Mouse (Mus musculus): ENCODE data around the gene Kcnn1. TPM values are rescaled to one million over a fixed set of nuclear protein-coding genes. Genes with fewer than 3 reads are reported as not detected.

Gene Kcnn1
- polyA plus RNA-seq, 1 experiment, result 0.99 TPM

DNA sequence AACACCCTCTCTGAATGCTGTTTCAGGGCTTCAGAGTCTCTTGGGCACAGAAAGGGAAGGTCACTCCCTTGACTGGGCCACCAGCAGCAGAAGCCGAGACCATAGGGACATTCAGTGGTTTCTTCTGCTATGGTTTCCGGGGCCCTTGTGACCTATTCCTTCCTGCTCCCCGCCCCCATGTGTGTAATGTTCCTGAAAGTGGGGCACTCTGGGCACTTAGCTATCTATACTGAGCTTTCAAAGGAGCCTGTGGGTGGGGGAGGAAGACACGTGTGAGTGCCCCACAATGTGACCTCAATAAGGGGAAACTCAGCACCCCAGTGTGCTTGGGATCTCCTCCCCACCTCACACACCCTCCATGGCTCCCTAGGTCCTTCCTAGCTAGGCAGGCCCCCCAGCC, 56.5 kb downstream of the Kcnn1 start:
- Histone ChIP-seq H3K4me3 (ENCODE audit: insufficient read depth, low read length) (no peak overlapping the region), H3K27ac (ENCODE audit: insufficient read depth, low read depth, low read length) (peak overlapping the region; percentile 96), H3K4me1 (ENCODE audit: control insufficient read depth, insufficient read depth, low read length) (peaks cover 48% of the 10 kb centered on the region)
- no peak for TF ChIP-seq POLR2A (IDR thresholded peaks at IDR 0.05; ENCODE audit: borderline replicate concordance, low read depth, low read length)
- TF ChIP-seq CTCF (IDR thresholded peaks at IDR 0.05; ENCODE audit: low read depth, low read length), result no peak

DNA sequence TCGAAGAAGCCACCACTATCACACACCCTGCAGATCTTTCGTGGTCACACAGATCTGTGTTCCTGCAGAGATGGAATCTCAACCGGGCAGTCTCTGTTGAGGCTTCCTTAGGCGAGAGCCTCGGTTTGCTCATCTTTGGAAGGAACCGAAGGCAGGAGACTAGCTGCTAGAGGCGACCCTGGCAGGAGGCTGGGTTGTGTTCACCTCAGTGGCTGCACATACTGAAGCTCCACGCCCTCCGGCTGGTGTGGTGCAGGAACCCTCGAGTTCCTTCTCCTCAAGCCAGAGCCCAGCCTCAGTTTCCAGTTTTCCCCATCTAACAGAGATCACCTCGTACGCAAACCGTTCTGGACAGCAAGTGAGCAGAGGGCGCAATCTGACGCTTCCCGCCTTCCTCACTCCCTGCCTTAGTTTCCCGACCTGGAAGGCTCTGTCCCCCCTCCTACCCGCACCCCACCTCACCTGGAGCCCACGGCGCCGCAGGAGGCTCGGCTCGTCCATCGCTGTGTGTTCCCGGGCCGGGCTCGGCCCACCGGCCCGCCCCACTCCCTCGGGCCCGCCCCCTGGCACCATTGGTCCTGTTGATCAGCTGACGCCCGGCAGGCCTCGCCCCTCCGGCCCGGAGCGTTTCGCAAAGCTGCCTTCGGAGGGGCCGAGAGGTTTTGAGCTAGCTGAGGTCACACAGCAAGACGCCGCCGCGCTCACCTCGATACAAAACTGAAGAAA, 58.4 kb downstream of the Kcnn1 start, which contains the start of gene Mast3:
Mast3 (minus strand) TSS at position 574 of the 726 bp plus-strand sequence.
- Histone ChIP-seq H3K4me3 (ENCODE audit: insufficient read depth, low read length) (peak within 1 kb of the TSS; percentile 70), H3K27ac (ENCODE audit: insufficient read depth, low read depth, low read length) (peak within 1 kb of the TSS; percentile 91), H3K4me1 (ENCODE audit: control insufficient read depth, insufficient read depth, low read length) (peaks cover 48% of the 10 kb centered on the region)
- TF ChIP-seq POLR2A (IDR thresholded peaks at IDR 0.05; ENCODE audit: borderline replicate concordance, low read depth, low read length) (no peak), CTCF (IDR thresholded peaks at IDR 0.05; ENCODE audit: low read depth, low read length) (no peak)

DNA sequence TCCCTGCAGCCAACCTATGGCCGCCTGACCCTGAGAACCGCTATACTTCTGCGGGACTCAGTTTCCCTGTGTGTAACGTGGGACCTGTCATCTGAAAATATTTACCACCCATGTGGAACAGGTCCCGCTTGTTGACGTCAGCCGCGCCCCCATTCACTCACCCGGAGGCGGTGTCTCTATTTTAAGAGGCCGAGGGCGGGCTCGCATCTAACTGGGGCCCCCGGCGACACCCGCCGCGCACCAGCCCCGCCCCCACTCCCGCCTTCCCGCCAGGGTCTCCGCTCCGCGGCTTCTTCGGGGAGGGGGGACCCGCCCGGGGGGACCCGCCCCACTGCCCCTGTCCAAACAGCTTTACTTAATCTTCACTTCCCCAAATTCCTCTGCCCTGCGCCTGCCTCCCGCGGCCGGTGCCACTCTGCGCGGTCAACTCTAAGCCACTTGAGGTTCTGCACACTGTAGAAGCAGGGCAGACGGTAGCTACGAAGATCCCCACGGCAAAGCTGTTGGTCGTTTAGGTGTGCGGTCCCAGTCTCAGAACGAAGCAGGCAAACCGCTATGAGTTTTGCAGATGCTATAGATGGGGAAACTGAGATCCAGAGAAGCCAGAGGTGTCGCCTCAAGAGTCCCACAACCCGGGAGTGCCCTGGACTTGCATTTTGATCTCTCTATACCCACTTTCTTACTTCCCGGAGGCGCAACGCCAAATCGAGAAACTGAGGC, 59.1 kb downstream of the Kcnn1 start:
- Histone ChIP-seq H3K4me3 (ENCODE audit: insufficient read depth, low read length) (peak overlapping the region; percentile 70), H3K27ac (ENCODE audit: insufficient read depth, low read depth, low read length) (peak overlapping the region; percentile 79), H3K4me1 (ENCODE audit: control insufficient read depth, insufficient read depth, low read length) (peaks cover 47% of the 10 kb centered on the region)
- TF ChIP-seq CTCF (IDR thresholded peaks at IDR 0.05; ENCODE audit: low read depth, low read length) (no peak), POLR2A (IDR thresholded peaks at IDR 0.05; ENCODE audit: borderline replicate concordance, low read depth, low read length) (no peak)

DNA sequence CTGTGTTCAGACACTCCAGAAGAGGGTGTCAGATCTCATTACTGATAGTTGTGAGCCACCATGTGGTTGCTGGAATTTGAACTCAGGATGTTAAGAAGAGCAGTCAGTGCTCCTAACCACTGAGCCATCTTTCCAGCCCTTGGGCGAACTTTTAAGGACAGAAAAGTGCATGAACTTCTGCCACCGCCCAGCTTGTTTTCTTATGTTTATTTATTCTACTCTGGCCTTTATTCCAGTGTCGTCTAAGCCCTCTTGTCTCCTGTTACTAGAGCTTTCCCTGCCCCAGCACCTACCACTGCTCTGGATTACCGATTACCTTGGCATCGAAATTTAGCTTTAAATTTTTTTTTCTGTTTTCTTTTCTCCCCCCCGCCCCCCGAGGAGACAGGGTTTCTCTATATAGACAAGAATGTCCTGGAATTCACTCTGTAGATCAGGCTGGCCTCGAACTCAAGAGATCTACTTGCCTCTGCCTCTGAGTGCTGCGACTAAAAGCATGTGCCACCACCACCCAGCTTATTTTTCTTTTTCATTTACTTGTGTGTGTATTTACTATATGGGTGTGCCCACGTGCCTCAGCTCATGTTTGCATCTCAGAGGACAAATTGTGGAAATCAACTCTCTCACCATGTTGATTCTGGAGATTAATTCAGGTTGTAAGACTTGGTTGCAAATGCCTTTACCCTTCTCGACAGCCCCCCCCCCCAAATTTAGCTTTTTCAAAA, 60.1 kb downstream of the Kcnn1 start:
- Histone ChIP-seq H3K4me1 (ENCODE audit: control insufficient read depth, insufficient read depth, low read length) (peaks cover 44% of the 10 kb centered on the region), H3K27ac (ENCODE audit: insufficient read depth, low read depth, low read length) (no peak overlapping the region), H3K4me3 (ENCODE audit: insufficient read depth, low read length) (no peak overlapping the region)
- TF ChIP-seq CTCF (IDR thresholded peaks at IDR 0.05; ENCODE audit: low read depth, low read length) (no peak), POLR2A (IDR thresholded peaks at IDR 0.05; ENCODE audit: borderline replicate concordance, low read depth, low read length) (no peak)

DNA sequence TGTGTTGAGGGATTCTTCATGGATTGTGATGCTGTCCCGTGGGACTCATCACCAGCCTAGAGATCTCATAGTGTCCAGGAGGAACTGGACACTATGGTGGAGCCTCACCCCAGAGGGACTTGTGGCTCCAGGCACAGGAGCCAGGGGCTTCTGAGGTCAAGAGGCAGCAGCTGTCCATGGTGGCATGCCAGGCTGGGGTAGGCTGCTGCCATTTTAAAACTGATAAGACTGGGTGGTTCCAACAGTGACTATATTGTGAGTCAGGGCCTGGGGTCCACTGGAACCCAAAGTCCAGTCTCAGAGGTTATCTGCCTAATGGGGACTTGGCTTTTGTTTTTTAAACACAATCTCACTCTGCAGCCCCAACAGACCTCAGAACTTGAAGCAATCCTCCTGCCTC, 61.2 kb downstream of the Kcnn1 start:
- no peak overlapping the region for H3K4me3 ChIP-seq (ENCODE audit: insufficient read depth, low read length)
- no peak overlapping the region for H3K27ac ChIP-seq (ENCODE audit: insufficient read depth, low read depth, low read length)
- TF ChIP-seq CTCF (IDR thresholded peaks at IDR 0.05; ENCODE audit: low read depth, low read length) (no peak), POLR2A (IDR thresholded peaks at IDR 0.05; ENCODE audit: borderline replicate concordance, low read depth, low read length) (no peak)
- peaks cover 35% of the 10 kb centered on the region for H3K4me1 ChIP-seq (ENCODE audit: control insufficient read depth, insufficient read depth, low read length)

DNA sequence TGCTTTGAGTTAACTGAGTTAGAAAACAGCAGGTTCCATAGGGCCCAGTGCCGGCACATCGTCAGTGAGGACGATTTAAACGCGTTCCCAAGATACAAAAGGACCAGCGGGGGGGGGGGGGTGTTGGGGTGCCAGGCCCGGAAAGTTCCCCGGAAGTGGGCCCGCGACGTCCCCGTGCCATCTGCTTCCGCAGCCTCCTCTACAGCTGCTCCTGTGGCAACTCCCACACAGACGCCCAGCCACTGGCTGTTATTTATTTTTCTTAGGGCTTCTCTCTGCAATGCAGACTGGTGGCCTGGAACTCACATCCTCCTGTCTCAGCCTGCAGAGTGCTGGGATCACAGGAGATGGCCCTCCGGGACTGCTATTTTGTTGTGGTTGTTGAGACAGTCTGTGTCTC, 61.9 kb downstream of the Kcnn1 start:
- Histone ChIP-seq H3K27ac (ENCODE audit: insufficient read depth, low read depth, low read length) (no peak overlapping the region), H3K4me1 (ENCODE audit: control insufficient read depth, insufficient read depth, low read length) (peaks cover 34% of the 10 kb centered on the region), H3K4me3 (ENCODE audit: insufficient read depth, low read length) (no peak overlapping the region)
- TF ChIP-seq CTCF (IDR thresholded peaks at IDR 0.05; ENCODE audit: low read depth, low read length), result no peak
- no peak for TF ChIP-seq POLR2A (IDR thresholded peaks at IDR 0.05; ENCODE audit: borderline replicate concordance, low read depth, low read length)

DNA sequence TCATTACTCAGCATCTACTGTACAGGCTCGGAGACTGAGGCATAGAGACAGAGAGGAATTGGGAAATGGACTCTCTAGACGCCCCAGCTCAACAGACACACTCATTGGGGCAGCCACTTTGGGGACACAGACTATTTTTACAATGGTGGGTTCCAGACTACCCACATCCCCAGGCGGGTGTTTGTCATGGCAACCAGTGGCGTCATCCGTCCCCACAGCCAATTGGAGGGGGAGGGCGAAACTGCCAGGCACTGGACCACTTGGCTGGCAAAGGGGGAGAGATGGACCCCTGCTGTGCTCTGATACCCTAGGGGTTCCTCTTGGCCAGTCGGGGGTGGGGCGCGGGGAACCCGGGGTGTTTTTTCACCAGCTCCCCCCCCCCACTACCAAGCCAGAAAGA, 62.4 kb downstream of the Kcnn1 start:
- Histone ChIP-seq H3K27ac (ENCODE audit: insufficient read depth, low read depth, low read length) (no peak overlapping the region), H3K4me1 (ENCODE audit: control insufficient read depth, insufficient read depth, low read length) (peaks cover 29% of the 10 kb centered on the region), H3K4me3 (ENCODE audit: insufficient read depth, low read length) (no peak overlapping the region)
- TF ChIP-seq POLR2A (IDR thresholded peaks at IDR 0.05; ENCODE audit: borderline replicate concordance, low read depth, low read length) (no peak), CTCF (IDR thresholded peaks at IDR 0.05; ENCODE audit: low read depth, low read length) (no peak)

DNA sequence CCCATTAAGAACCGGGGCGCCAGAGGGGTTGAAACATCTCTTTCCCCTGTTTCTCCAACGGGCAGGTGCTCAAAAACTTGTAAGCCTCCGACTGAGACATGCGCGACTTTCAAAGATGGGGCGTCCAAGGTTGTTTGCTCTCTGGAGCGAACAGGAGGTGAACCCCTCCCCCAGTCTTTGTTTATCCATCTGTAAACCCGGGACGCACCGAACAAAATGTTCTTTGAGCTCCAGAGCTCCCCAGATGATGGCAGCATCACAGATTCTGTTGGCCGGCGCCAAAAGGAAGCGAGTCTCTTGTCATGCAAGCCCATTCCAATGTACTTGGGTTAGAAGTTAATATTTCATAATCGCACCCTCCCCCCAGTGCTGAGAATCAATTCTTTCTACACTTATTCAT, 64.8 kb downstream of the Kcnn1 start:
- Histone ChIP-seq H3K4me1 (ENCODE audit: control insufficient read depth, insufficient read depth, low read length) (peaks cover 23% of the 10 kb centered on the region), H3K27ac (ENCODE audit: insufficient read depth, low read depth, low read length) (no peak overlapping the region), H3K4me3 (ENCODE audit: insufficient read depth, low read length) (no peak overlapping the region)
- TF ChIP-seq POLR2A (IDR thresholded peaks at IDR 0.05; ENCODE audit: borderline replicate concordance, low read depth, low read length), result no peak
- TF ChIP-seq CTCF (IDR thresholded peaks at IDR 0.05; ENCODE audit: low read depth, low read length), result no peak

DNA sequence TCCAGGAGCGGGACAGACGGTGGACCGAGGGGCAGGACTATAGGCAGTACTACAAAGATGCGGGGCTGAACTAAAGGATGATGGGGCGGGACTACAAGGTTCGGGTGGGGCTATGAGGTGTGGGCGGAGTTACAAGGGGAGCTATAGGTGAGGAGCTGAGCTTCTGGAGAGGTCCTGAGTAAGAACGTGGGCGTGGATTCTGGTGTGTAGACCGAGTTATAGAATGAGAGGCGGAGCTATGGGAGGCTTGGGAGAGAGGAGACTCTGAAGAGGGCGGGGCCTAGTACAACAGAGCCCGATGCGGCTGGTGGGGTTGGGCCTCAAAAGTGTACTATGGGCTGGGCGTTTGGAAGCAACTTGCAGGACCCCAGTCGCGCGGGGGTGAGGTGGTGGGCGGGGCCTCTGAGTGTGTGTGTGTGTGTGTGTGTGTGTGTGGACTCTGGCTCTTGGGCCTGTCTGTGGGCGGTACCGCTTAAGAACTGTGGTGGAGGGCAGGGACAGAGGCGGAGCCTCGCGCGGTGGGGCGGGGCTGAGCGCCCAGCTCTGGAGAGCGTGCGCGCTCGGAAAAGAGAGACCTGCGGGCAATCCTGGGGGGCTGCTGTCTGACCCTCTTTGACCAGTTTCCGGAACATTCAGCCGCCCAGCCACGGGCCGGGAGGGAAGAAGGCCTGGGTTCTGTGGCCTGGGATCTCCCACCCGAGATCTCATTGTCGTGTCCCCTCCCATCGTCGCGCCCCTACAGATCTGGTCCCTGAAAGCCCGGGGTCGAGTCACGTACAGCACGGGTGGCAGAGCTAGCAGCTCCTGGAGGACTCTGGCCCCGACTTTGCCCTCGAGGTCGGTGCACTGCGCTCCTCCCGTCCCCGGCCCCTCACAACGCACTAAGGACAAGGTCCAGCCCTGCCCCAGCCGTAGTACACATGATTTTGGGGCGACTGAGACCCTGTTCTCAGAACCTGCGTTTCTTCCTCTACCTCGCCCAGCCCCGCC, 65.7 kb downstream of the Kcnn1 start:
- Histone ChIP-seq H3K27ac (ENCODE audit: insufficient read depth, low read depth, low read length) (no peak overlapping the region), H3K4me3 (ENCODE audit: insufficient read depth, low read length) (peak overlapping the region; percentile 57), H3K4me1 (ENCODE audit: control insufficient read depth, insufficient read depth, low read length) (peaks cover 28% of the 10 kb centered on the region)
- TF ChIP-seq CTCF (IDR thresholded peaks at IDR 0.05; ENCODE audit: low read depth, low read length) (no peak), POLR2A (IDR thresholded peaks at IDR 0.05; ENCODE audit: borderline replicate concordance, low read depth, low read length) (no peak)
